Mouse (Mus musculus): ENCODE results near the gene Cited1. TPM values are rescaled to one million over a fixed set of nuclear protein-coding genes. Genes with fewer than 3 reads are reported as not detected.

The Cited1 gene
- total RNA-seq (2021): 0.73 and 1.9 TPM in 2 replicates
- long read RNA-seq, partial matches to known transcripts: 0 of 2 reads
- long read RNA-seq, other reads (novel, unspliced or antisense): 0 of 2 reads

GRCm38 (mm10) chrX:102251937-102252860 is at the start of gene Cited1:
TSS of gene Cited1 (minus strand) at chrX:102252181.
- DNase-seq: peak; percentile 66

GRCm38 (mm10) chrX:102284889-102285288 is 32.9 kb upstream of the Cited1 start:
- DNase-seq: no peak

- no peak for DNase-seq
Observed at GRCm38 (mm10) chrX:102262620-102263345, 10.8 kb upstream of the Cited1 start.

GRCm38 (mm10) chrX:102259772-102260171 is 7.8 kb upstream of the Cited1 start:
- DNase-seq: no peak

- DNase-seq: peak; percentile 18
Observed at GRCm38 (mm10) chrX:102253892-102254291, 1.9 kb upstream of the Cited1 start.

- peak; percentile 21 for DNase-seq
Observed at GRCm38 (mm10) chrX:102251221-102251936, 602 bp downstream of the Cited1 start.

- DNase-seq: no peak
Observed at GRCm38 (mm10) chrX:102250891-102251170, 1.1 kb downstream of the Cited1 start.

GRCm38 (mm10) chrX:102250150-102250890 is 1.7 kb downstream of the Cited1 start:
- DNase-seq: peak; percentile 1

- DNase-seq: no peak
Observed at GRCm38 (mm10) chrX:102244334-102244733, 7.6 kb downstream of the Cited1 start.

GRCm38 (mm10) chrX:102219126-102219525 is 32.9 kb downstream of the Cited1 start:
- peak; percentile 39 for DNase-seq

GRCm38 (mm10) chrX:102215356-102215755 is 36.6 kb downstream of the Cited1 start:
- DNase-seq: peak; percentile 18

Small RNA genes within 50 kb of the gene (microRNA-seq; reads per million reads assigned to microRNA genes)
- 0 reads per million in 2 experiments for gene Gm26318

Other genes starting within 250 kb of the Cited1 start
- 6.1 and 8.9 TPM in 2 replicates for gene Rtl5, start 180.9 kb downstream of the Cited1 start, total RNA-seq (2021)
- gene Pin4, start 132.7 kb downstream of the Cited1 start, total RNA-seq (2021): 57.5 and 116 TPM in 2 replicates
- gene Ercc6l, start 95.1 kb downstream of the Cited1 start, total RNA-seq (2021): 1.3 and 1.5 TPM in 2 replicates
- gene Rps4x, start 62.8 kb downstream of the Cited1 start, total RNA-seq (2021): 756 and 803 TPM in 2 replicates